Mouse (Mus musculus): ENCODE results near the gene Usp6nl. TPM values are rescaled to one million over a fixed set of nuclear protein-coding genes. Genes with fewer than 3 reads are reported as not detected.

The Usp6nl gene
- total RNA-seq, 1 experiment, result 9.1 TPM

GRCm38 (mm10) chr2:6320153-6320552 is 2.3 kb upstream of the Usp6nl start:
- Histone ChIP-seq H3K27ac (ENCODE audit: insufficient read depth, low read depth, low read length, poor library complexity, severe bottlenecking) (no peak overlapping the region), H3K4me3 (ENCODE audit: insufficient read depth in 1 of 2, low read depth in 1 of 2, low read length in 2 of 2, poor library complexity in 1 of 2, severe bottlenecking in 1 of 2) (no peak overlapping the region), H3K9me3 (ENCODE audit: control insufficient read depth, insufficient read depth, low read depth, low read length) (no peaks in the 10 kb centered on the region), H3K36me3 (ENCODE audit: control insufficient read depth, insufficient read depth, low read length, poor library complexity, severe bottlenecking) (no peaks in the 10 kb centered on the region), H3K9ac (ENCODE audit: insufficient read depth, low read depth, low read length, poor library complexity, severe bottlenecking) (no peak overlapping the region), H3K4me1 (ENCODE audit: control insufficient read depth in 2 of 2, insufficient read depth in 2 of 2, low read length in 2 of 2, poor library complexity in 1 of 2) (peaks cover 7 to 8% of the 10 kb centered on the region in 2 experiments)
- DNase-seq (ENCODE audit: low read depth, low spot score), result no peak
- no peak for TF ChIP-seq ZC3H11A (IDR thresholded peaks at IDR 0.05; ENCODE audit: borderline replicate concordance, low read depth, low read length)
- no peak for TF ChIP-seq CHD2 (IDR thresholded peaks at IDR 0.05; ENCODE audit: low read depth, low read length)
- TF ChIP-seq HCFC1 (IDR thresholded peaks at IDR 0.05; ENCODE audit: borderline replicate concordance, insufficient read depth, low read length), result no peak
- TF ChIP-seq ZNF384 (IDR thresholded peaks at IDR 0.05; ENCODE audit: low read depth, low read length), result no peak
- in situ Hi-C loops (cut with MboI; ENCODE audit: low sequenced_read_pairs in 2 of 2, unreplicated experiment in 2 of 2), result no loop called here

- H3K9me3 ChIP-seq (ENCODE audit: control insufficient read depth, insufficient read depth, low read depth, low read length), result no peaks in the 10 kb centered on the region
- H3K27ac ChIP-seq (ENCODE audit: insufficient read depth, low read depth, low read length, poor library complexity, severe bottlenecking), result peak overlapping the region; percentile 83
- in situ Hi-C loops (cut with MboI; ENCODE audit: low sequenced_read_pairs in 2 of 2, unreplicated experiment in 2 of 2), result no loop called here
- TF ChIP-seq ZNF384 (IDR thresholded peaks at IDR 0.05; ENCODE audit: low read depth, low read length), result no peak
- no peak for TF ChIP-seq MAFK (IDR thresholded peaks at IDR 0.05; ENCODE audit: insufficient read depth, low read depth, low read length)
- no peak for TF ChIP-seq ZC3H11A (IDR thresholded peaks at IDR 0.05; ENCODE audit: borderline replicate concordance, low read depth, low read length)
- no peak for TF ChIP-seq HCFC1 (IDR thresholded peaks at IDR 0.05; ENCODE audit: borderline replicate concordance, insufficient read depth, low read length)
- TF ChIP-seq CHD2 (IDR thresholded peaks at IDR 0.05; ENCODE audit: low read depth, low read length), result no peak
- H3K36me3 ChIP-seq (ENCODE audit: control insufficient read depth, insufficient read depth, low read length, poor library complexity, severe bottlenecking), result no peaks in the 10 kb centered on the region
- DNase-seq (ENCODE audit: low read depth, low spot score), result peak; percentile 27
- H3K4me3 ChIP-seq (ENCODE audit: insufficient read depth in 1 of 2, low read depth in 1 of 2, low read length in 2 of 2, poor library complexity in 1 of 2, severe bottlenecking in 1 of 2), result peak overlapping the region; percentile 87 to 97
- H3K4me1 ChIP-seq (ENCODE audit: control insufficient read depth in 2 of 2, insufficient read depth in 2 of 2, low read length in 2 of 2, poor library complexity in 1 of 2), result peaks cover 8 to 9% of the 10 kb centered on the region in 2 experiments
- peak overlapping the region; percentile 95 for H3K9ac ChIP-seq (ENCODE audit: insufficient read depth, low read depth, low read length, poor library complexity, severe bottlenecking)
These were observed 595 bp upstream of the Usp6nl start for GRCm38 (mm10) chr2:6321769-6322375.

GRCm38 (mm10) chr2:6322938-6323521 is 563 bp downstream of the Usp6nl start:
- Histone ChIP-seq H3K9ac (ENCODE audit: insufficient read depth, low read depth, low read length, poor library complexity, severe bottlenecking) (peak overlapping the region; percentile 95), H3K9me3 (ENCODE audit: control insufficient read depth, insufficient read depth, low read depth, low read length) (no peaks in the 10 kb centered on the region), H3K27ac (ENCODE audit: insufficient read depth, low read depth, low read length, poor library complexity, severe bottlenecking) (peak overlapping the region; percentile 83), H3K36me3 (ENCODE audit: control insufficient read depth, insufficient read depth, low read length, poor library complexity, severe bottlenecking) (no peaks in the 10 kb centered on the region), H3K4me3 (ENCODE audit: insufficient read depth in 1 of 2, low read depth in 1 of 2, low read length in 2 of 2, poor library complexity in 1 of 2, severe bottlenecking in 1 of 2) (peak overlapping the region; percentile 87 to 97), H3K4me1 (ENCODE audit: control insufficient read depth in 2 of 2, insufficient read depth in 2 of 2, low read length in 2 of 2, poor library complexity in 1 of 2) (peaks cover 8 to 10% of the 10 kb centered on the region in 2 experiments)
- in situ Hi-C loops (cut with MboI; ENCODE audit: low sequenced_read_pairs in 2 of 2, unreplicated experiment in 2 of 2), result no loop called here
- DNase-seq (ENCODE audit: low read depth, low spot score), result no peak
- no peak for TF ChIP-seq ZNF384 (IDR thresholded peaks at IDR 0.05; ENCODE audit: low read depth, low read length)
- no peak for TF ChIP-seq ZC3H11A (IDR thresholded peaks at IDR 0.05; ENCODE audit: borderline replicate concordance, low read depth, low read length)
- TF ChIP-seq CHD2 (IDR thresholded peaks at IDR 0.05; ENCODE audit: low read depth, low read length), result no peak
- no peak for TF ChIP-seq MAFK (IDR thresholded peaks at IDR 0.05; ENCODE audit: insufficient read depth, low read depth, low read length)
- no peak for TF ChIP-seq HCFC1 (IDR thresholded peaks at IDR 0.05; ENCODE audit: borderline replicate concordance, insufficient read depth, low read length)

- Histone ChIP-seq H3K9ac (ENCODE audit: insufficient read depth, low read depth, low read length, poor library complexity, severe bottlenecking) (no peak overlapping the region), H3K4me1 (ENCODE audit: control insufficient read depth in 2 of 2, insufficient read depth in 2 of 2, low read length in 2 of 2, poor library complexity in 1 of 2) (peaks cover 8 to 10% of the 10 kb centered on the region in 2 experiments)
- TF ChIP-seq MAFK (IDR thresholded peaks at IDR 0.05; ENCODE audit: insufficient read depth, low read depth, low read length), result no peak
- no peak for TF ChIP-seq ZNF384 (IDR thresholded peaks at IDR 0.05; ENCODE audit: low read depth, low read length)
- TF ChIP-seq CHD2 (IDR thresholded peaks at IDR 0.05; ENCODE audit: low read depth, low read length), result no peak
- TF ChIP-seq HCFC1 (IDR thresholded peaks at IDR 0.05; ENCODE audit: borderline replicate concordance, insufficient read depth, low read length), result no peak
- no peak for TF ChIP-seq ZC3H11A (IDR thresholded peaks at IDR 0.05; ENCODE audit: borderline replicate concordance, low read depth, low read length)
These were observed 3.2 kb downstream of the Usp6nl start for GRCm38 (mm10) chr2:6325646-6326045.

More at GRCm38 (mm10) chr2:6325646-6326045, 3.2 kb downstream of the Usp6nl start:
- Histone ChIP-seq H3K9me3 (ENCODE audit: control insufficient read depth, insufficient read depth, low read depth, low read length) (no peaks in the 10 kb centered on the region), H3K4me3 (ENCODE audit: insufficient read depth in 1 of 2, low read depth in 1 of 2, low read length in 2 of 2, poor library complexity in 1 of 2, severe bottlenecking in 1 of 2) (no peak overlapping the region), H3K36me3 (ENCODE audit: control insufficient read depth, insufficient read depth, low read length, poor library complexity, severe bottlenecking) (no peaks in the 10 kb centered on the region), H3K27ac (ENCODE audit: insufficient read depth, low read depth, low read length, poor library complexity, severe bottlenecking) (no peak overlapping the region)
- in situ Hi-C loops (cut with MboI; ENCODE audit: low sequenced_read_pairs in 2 of 2, unreplicated experiment in 2 of 2), result no loop called here
- DNase-seq (ENCODE audit: low read depth, low spot score), result no peak
